Mouse (Mus musculus): ENCODE results near the gene Atox1. TPM values are rescaled to one million over a fixed set of nuclear protein-coding genes. Genes with fewer than 3 reads are reported as not detected.

Gene Atox1
- polyA plus RNA-seq, 1 experiment from 2014 or later = 257 TPM

DNA sequence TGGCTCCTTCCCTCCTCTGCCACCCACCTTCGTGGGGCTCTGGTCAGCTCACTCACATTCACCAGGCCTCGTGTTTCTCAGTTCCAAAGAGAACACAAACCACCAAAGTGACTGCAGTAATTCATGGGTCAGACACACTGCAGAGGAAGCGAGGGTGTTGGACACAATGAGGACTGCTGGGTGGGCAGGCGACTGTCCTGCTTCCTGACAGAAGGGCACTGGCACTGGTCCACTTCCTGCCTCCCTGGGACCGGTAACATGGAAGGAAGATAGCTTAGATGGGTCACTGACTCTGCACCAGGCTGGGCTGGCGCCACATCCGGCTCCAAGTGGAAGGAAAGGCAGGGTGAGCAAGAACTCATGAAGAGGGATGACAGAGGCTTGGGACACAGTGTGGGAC lies 11.5 kb downstream of the Atox1 start:
- Histone ChIP-seq H3K27me3 (no peaks in the 10 kb centered on the region), H3K9me3 (no peaks in the 10 kb centered on the region), H3K36me3 (peaks cover 5% of the 10 kb centered on the region), H3K4me3 (no peak overlapping the region), H3K4me2 (replicated peaks) (no peak overlapping the region), H3K9ac (replicated peaks) (no peak overlapping the region), H3K27ac (replicated peaks) (no peak overlapping the region), H3K4me1 (no peaks in the 10 kb centered on the region)
- 83% methylated on average over 7 of the region's 7 CpGs for WGBS
- no peak for ATAC-seq (replicated peaks)

DNA sequence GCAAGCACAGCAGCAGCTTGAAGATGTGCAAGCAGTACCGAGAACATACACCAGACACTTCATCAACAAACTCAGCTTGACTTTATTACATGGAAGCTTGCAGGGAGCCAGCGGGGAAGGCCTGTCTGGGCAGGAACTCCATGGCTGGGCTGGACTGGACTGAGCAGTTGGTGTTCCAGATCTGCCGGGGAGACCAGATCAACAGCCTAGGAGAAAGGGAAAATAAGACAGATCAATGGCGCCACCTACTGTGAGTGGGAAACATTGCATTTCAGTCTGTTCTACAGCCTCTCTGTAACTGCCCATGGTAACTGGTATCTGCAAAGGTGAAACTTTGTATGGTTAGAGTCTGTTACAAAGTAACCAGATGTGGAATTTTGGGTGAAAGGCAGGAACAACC lies 14.5 kb downstream of the Atox1 start:
- no peaks in the 10 kb centered on the region for H3K27me3 ChIP-seq
- peaks cover 5% of the 10 kb centered on the region for H3K36me3 ChIP-seq
- WGBS = 28% methylated on average over 4 of the region's 4 CpGs
- ATAC-seq (replicated peaks) = peak; percentile 86
- H3K9ac ChIP-seq (replicated peaks) = no peak overlapping the region
- H3K4me2 ChIP-seq (replicated peaks) = no peak overlapping the region
- no peak overlapping the region for H3K4me3 ChIP-seq
- no peak overlapping the region for H3K27ac ChIP-seq (replicated peaks)
- no peaks in the 10 kb centered on the region for H3K4me1 ChIP-seq
- no peaks in the 10 kb centered on the region for H3K9me3 ChIP-seq

DNA sequence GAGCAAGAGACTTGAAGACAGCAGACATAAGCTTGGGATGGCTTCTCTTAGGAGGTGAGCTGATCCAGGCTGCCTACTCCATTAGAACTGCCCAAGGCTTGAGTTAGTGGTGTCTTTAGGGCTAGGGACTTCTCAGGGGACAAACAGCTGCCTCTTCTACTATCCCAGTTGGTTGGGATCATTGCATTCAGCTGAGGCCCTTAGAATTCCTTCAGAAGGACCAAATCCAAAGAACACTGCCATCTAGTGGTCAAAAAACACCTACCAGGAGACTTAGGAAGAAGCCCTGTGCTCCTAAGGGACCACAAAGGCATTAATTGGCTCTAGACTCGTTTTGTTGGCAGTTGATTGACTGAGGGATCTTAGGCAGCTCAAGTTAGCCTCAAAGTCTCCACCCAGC lies 16.3 kb downstream of the Atox1 start:
- WGBS = 0% methylated on average over 1 of the region's 1 CpGs
- 0 out of 2 replicates have a peak, but pooled peaks have one; percentile 41 for ATAC-seq (replicated peaks)
- H3K9ac ChIP-seq (replicated peaks) = no peak overlapping the region
- no peaks in the 10 kb centered on the region for H3K4me1 ChIP-seq
- H3K27me3 ChIP-seq = no peaks in the 10 kb centered on the region
- H3K9me3 ChIP-seq = no peaks in the 10 kb centered on the region
- no peaks in the 10 kb centered on the region; the same call in 1 of the 2 replicates for H3K36me3 ChIP-seq
- no peak overlapping the region for H3K4me2 ChIP-seq (replicated peaks)
- H3K27ac ChIP-seq (replicated peaks) = no peak overlapping the region
- H3K4me3 ChIP-seq = no peak overlapping the region

DNA sequence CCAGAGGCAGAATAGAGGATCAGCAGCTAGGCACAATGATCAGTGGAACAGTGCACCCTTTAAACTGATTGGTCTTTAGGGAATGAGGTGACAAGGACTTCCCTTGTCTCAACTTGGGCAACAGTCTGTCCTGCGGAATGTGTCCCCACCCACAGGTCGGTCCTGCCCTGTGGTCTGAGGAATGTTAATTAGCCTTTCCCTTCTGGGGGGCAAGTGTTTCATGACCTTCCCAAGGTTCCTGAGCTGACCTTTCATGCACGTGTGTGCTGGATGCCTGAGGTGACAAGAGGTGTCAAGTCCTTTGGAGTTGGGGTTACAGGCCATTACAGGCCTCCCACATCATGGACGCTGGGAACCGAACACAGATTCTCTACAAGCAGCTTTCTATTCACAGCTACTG lies 21.3 kb downstream of the Atox1 start:
- Histone ChIP-seq H3K9ac (replicated peaks) (no peak overlapping the region), H3K27ac (replicated peaks) (no peak overlapping the region), H3K4me2 (replicated peaks) (no peak overlapping the region), H3K27me3 (no peaks in the 10 kb centered on the region), H3K36me3 (no peaks in the 10 kb centered on the region), H3K9me3 (no peaks in the 10 kb centered on the region), H3K4me1 (no peaks in the 10 kb centered on the region), H3K4me3 (no peak overlapping the region)
- no peak for ATAC-seq (replicated peaks)
- WGBS = 63% methylated on average over 5 of the region's 5 CpGs

DNA sequence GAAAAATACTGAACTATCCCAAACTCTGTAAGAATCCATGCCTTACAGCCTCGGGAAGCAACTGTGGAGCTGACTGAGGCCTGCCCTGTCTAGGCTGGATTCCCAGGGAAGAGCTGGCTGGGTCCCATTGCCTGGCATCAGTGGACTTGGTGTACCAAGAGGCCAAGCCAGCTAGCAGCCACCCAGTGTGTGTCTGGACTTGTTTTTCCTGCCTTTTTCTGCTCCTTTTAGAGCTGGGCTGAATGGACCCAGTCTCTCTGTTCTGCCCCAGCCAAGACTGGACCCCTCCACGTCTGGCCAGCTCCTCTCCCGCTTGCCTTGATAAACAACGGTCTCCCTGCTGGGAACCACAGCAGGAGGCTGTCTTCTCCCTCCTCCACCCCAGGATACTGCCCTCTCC lies 23.0 kb downstream of the Atox1 start:
- no peaks in the 10 kb centered on the region for H3K4me1 ChIP-seq
- H3K4me2 ChIP-seq (replicated peaks) = no peak overlapping the region
- no peaks in the 10 kb centered on the region for H3K36me3 ChIP-seq
- H3K9ac ChIP-seq (replicated peaks) = no peak overlapping the region
- no peaks in the 10 kb centered on the region for H3K27me3 ChIP-seq
- no peaks in the 10 kb centered on the region for H3K9me3 ChIP-seq
- no peak for ATAC-seq (replicated peaks)
- no peak overlapping the region for H3K27ac ChIP-seq (replicated peaks)
- 40% methylated on average over 4 of the region's 4 CpGs for WGBS
- H3K4me3 ChIP-seq = no peak overlapping the region

DNA sequence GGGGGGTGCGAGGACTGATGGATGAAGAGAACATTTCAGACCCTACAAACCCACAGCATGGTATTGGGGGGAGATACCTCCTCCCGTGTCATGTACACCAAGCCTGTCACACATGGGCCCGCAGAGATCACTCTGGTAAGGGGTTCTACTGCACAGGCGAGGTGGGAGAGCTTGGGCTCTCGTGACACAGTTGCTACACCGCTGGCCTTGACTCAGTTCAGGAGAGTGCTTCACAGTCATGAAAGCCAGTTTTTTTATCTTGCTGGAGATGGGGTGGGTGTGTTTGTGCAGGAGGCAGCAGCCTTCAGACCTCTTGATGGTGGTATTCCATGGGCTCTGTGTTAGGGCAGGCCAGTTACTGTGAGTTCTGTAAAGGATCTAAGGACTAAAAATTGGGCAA lies 24.9 kb downstream of the Atox1 start:
- no peak overlapping the region for H3K27ac ChIP-seq (replicated peaks)
- 81% methylated on average over 6 of the region's 6 CpGs for WGBS
- no peaks in the 10 kb centered on the region for H3K27me3 ChIP-seq
- H3K9ac ChIP-seq (replicated peaks) = no peak overlapping the region
- no peak overlapping the region for H3K4me3 ChIP-seq
- no peaks in the 10 kb centered on the region for H3K9me3 ChIP-seq
- H3K36me3 ChIP-seq = no peaks in the 10 kb centered on the region
- ATAC-seq (replicated peaks) = no peak
- H3K4me1 ChIP-seq = no peaks in the 10 kb centered on the region
- no peak overlapping the region for H3K4me2 ChIP-seq (replicated peaks)

DNA sequence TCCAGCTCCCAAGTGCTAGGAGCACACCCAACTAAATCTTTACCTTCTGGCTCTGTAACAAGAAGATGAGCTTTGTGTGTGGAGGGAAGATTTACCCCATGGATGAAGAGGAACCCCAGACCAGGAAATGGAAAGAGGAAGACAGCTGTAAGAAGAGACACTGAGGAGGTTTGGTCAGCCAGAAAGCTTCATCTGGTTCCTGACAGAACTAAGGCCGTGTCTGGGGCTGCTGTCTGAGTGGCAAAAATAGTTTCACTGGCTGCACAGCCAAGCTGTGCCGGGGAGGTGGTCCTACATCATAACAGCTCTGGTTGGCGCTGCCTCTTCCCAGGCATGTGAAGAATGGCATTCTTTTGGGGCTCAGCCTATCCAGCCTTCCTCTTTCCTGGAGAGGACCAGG lies 28.1 kb downstream of the Atox1 start:
- WGBS = 70% methylated on average over 3 of the region's 3 CpGs
- Histone ChIP-seq H3K27me3 (no peaks in the 10 kb centered on the region), H3K36me3 (no peaks in the 10 kb centered on the region), H3K4me3 (no peak overlapping the region), H3K9me3 (no peaks in the 10 kb centered on the region), H3K4me2 (replicated peaks) (no peak overlapping the region), H3K9ac (replicated peaks) (no peak overlapping the region), H3K4me1 (peaks cover 6% of the 10 kb centered on the region), H3K27ac (replicated peaks) (no peak overlapping the region)
- no peak for ATAC-seq (replicated peaks)

DNA sequence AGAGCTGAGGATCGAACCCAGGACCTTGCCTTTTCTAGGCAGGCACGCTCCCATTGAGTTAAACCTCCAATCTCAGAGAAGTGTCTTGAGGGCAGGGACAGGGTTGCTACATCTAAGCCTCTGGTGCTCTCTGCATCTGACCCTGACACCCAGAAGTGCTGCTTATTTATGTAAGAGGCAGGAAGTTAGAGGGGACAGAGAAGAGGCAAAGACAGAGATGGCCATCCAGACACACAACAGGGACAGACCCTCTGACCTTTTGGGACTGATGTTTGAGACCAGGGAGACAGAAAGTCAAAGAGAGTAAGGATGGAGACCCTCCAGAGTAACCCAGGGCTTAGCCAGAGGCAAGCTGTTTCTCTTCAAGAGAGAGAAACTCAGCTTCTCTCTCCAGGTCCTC lies 31.1 kb downstream of the Atox1 start:
- H3K4me1 ChIP-seq = peaks cover 9% of the 10 kb centered on the region
- no peaks in the 10 kb centered on the region for H3K36me3 ChIP-seq
- no peaks in the 10 kb centered on the region for H3K27me3 ChIP-seq
- no peak overlapping the region for H3K27ac ChIP-seq (replicated peaks)
- no peak for ATAC-seq (replicated peaks)
- H3K9ac ChIP-seq (replicated peaks) = no peak overlapping the region
- H3K9me3 ChIP-seq = no peaks in the 10 kb centered on the region
- H3K4me2 ChIP-seq (replicated peaks) = no peak overlapping the region
- 91% methylated on average over 2 of the region's 2 CpGs for WGBS
- H3K4me3 ChIP-seq = no peak overlapping the region

DNA sequence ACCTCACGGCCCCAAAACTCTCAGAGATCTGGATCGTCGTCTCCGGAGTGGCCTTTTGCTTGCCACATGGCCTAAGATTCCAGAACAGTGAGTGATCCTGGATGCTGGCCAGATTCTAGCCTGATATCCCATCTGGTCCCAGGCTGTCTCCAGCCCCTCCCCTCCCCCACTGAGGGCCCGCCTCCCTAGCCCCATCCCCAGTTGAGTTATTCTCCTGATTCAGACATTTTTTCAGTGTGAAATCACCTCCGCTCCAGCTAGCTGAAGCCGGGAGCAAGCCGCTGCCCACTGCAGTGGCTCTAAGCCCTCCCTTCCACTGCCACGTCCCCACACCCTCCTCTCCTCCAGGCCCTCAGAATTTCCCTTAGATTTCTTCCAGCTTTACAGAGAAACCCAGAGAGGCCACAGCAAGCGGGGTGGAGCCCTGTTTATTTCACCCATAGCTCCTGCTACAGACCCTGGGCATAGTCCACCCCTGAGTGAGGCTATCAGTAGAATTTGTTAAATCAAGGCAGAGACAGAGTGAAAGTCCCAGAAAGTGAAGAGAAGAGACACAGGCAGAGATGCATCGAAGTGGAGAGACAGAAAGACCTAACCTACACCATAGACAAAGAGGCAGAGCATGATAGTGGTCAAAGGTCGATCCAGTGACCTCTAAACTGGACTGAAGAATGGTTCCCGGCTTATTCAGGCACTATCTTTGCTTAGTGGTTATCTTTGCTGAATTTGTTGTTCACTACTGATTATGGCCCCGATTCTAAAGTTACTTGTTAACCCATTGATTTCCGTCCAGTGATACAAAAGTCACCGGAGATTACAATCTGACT lies 32.6 kb downstream of the Atox1 start:
- Histone ChIP-seq H3K4me3 (no peak overlapping the region), H3K27me3 (no peaks in the 10 kb centered on the region), H3K9ac (replicated peaks) (no peak overlapping the region), H3K36me3 (no peaks in the 10 kb centered on the region), H3K27ac (replicated peaks) (peak overlapping the region; percentile 56), H3K4me1 (peaks cover 23% of the 10 kb centered on the region), H3K4me2 (replicated peaks) (no peak overlapping the region), H3K9me3 (no peaks in the 10 kb centered on the region)
- 34% methylated on average over 16 of the region's 16 CpGs for WGBS
- peak; percentile 76 for ATAC-seq (replicated peaks)

DNA sequence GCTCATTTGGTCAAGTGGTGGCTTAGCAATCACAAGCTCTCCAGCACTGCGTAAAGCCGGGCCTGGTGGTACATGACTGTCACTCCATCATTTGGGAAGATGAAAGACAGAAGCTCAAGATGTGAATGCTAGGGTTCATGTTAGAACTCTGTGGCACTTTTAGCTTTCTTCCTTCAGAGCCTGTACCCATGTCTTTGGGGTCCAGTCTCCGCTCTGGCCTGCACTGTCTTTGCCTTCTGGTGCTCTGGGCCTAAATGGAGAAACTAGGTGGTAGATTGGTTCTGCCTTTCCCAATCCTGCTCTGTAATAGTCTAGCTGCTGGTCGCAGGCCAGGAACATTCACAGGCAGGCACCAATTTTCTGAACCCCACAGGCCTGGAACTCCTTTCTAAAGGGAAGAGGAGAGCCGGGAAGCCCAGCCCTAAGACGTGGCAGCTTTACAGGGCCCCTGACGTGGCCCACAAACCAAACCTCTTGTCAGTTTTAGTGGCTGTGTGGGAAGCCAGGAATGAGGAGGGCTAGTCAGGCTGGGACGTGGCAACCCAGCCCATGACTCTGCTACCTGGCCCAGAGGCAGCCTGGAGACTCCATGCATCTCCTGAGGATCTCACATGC lies 36.2 kb downstream of the Atox1 start:
- 72% methylated on average over 8 of the region's 8 CpGs for WGBS
- H3K9me3 ChIP-seq = no peaks in the 10 kb centered on the region
- H3K27me3 ChIP-seq = no peaks in the 10 kb centered on the region
- no peak overlapping the region for H3K4me3 ChIP-seq
- ATAC-seq (replicated peaks) = no peak
- no peak overlapping the region for H3K27ac ChIP-seq (replicated peaks)
- H3K9ac ChIP-seq (replicated peaks) = no peak overlapping the region
- H3K4me2 ChIP-seq (replicated peaks) = no peak overlapping the region
- H3K36me3 ChIP-seq = no peaks in the 10 kb centered on the region
- H3K4me1 ChIP-seq = peaks cover 27% of the 10 kb centered on the region

DNA sequence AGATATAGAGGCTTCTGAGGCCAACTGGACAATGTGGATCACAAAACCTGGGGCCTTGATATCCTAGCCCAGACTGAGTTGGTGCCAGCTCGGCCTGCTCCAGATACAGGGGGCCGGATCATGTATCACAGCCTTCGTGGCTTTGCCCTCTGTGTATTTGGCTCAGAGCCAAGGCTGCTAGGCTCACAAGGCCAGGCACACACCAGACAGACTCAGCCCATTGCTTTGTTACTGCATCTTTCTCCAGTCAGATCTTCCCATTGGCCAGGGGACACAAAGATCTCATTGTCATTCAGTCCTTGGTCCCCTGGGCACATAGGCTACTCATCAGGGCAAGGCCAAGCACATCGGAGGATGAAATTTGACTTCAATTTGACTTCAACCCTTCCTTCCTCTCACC lies 37.3 kb downstream of the Atox1 start:
- no peak overlapping the region for H3K4me3 ChIP-seq
- H3K4me2 ChIP-seq (replicated peaks) = no peak overlapping the region
- H3K36me3 ChIP-seq = no peaks in the 10 kb centered on the region
- H3K9me3 ChIP-seq = no peaks in the 10 kb centered on the region
- 9% methylated on average over 4 of the region's 4 CpGs for WGBS
- H3K27me3 ChIP-seq = no peaks in the 10 kb centered on the region
- ATAC-seq (replicated peaks) = peak; percentile 41; the same call in 1 of the 2 replicates
- H3K4me1 ChIP-seq = peaks cover 38% of the 10 kb centered on the region
- no peak overlapping the region for H3K9ac ChIP-seq (replicated peaks)
- H3K27ac ChIP-seq (replicated peaks) = peak overlapping the region; percentile 44; the same call in 1 of the 2 replicates

DNA sequence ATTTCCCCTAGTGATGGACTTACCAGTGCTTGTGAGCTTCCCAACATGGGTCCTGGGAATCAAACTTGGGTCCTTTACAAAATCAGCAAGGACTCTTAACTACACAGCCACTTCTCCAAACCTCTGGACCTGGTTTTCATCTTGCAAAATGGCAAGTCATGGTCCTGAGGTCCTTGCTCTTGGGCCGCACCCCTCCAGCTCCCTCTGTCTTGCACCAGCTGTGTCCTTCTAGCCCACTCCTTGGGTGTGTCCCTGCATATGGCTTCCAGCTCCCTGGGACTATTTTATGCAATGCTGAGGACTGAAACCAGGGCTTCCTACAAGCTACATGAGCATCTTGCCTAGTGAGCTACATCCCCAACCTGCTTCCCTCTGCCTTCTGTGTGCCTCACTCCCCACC lies 38.1 kb downstream of the Atox1 start, which contains the start of gene Sparc:
TSS of gene Sparc (minus strand) at position 206 of the 400 bp plus-strand sequence.
- Histone ChIP-seq H3K36me3 (no peaks in the 10 kb centered on the region), H3K27me3 (no peaks in the 10 kb centered on the region), H3K4me1 (peaks cover 39% of the 10 kb centered on the region), H3K9me3 (no peaks in the 10 kb centered on the region), H3K4me2 (replicated peaks) (no peak within 1 kb of the TSS), H3K4me3 (no peak within 1 kb of the TSS), H3K9ac (replicated peaks) (no peak within 1 kb of the TSS), H3K27ac (replicated peaks) (peak within 1 kb of the TSS; percentile 44; the same call in 1 of the 2 replicates)
- 100% methylated on average over 1 of the region's 1 CpGs for WGBS
- no peak for ATAC-seq (replicated peaks)
